Mouse (Mus musculus) erythroblast, adult 5-6 weeks (primary cell): ENCODE measurements around the gene Zfp872. TPM values are rescaled to one million over a fixed set of nuclear protein-coding genes. Genes with fewer than 3 reads are reported as not detected.
"Not testable (repeated sequence)": the region's sequence is repeated elsewhere in the genome, so short reads cannot be mapped to it uniquely, and the experiment has no call there.

Source experiments
- ATAC-seq: replicated peaks from 2 replicates; pipeline ENCODE4 v1.8.0; 2016; ENCODE audit warnings: moderate number of reproducible peaks, mild to moderate bottlenecking, moderate TSS enrichment, inconsistent platforms; ENCODE audit not compliant: poor library complexity, low FRiP score, severe bottlenecking
- total RNA-seq, 2 experiments: library from RNA; stranded (forward) in 1 of 2; stranded (reverse) in 1 of 2; fragments of 150-400 nt in 1 of 2; fragments of 200-764, 138-1000 nt in 1 of 2; gene quantifications; 2 replicates each; pipeline versions ENCODE4 v1.2.3 to v1.2.4; 2015 to 2017; ENCODE audit warnings: low replicate concordance in 2 of 2

The Zfp872 gene
- not detected in 2 replicates for total RNA-seq (2015; ENCODE audit: low replicate concordance)
- not detected in 2 replicates for total RNA-seq (2017; ENCODE audit: low replicate concordance)

GRCm38 (mm10) chr9:22188025-22188611 is at the start of gene Zfp872:
TSS of gene Zfp872 (plus strand) at chr9:22188090.
- ATAC-seq, result no peak

GRCm38 (mm10) chr9:22138480-22138879 is 49.4 kb upstream of the Zfp872 start:
- peak; percentile 54; the same call in 1 of the 2 replicates for ATAC-seq

- no peak for ATAC-seq
Observed at GRCm38 (mm10) chr9:22139746-22140145, 48.1 kb upstream of the Zfp872 start.

DNA sequence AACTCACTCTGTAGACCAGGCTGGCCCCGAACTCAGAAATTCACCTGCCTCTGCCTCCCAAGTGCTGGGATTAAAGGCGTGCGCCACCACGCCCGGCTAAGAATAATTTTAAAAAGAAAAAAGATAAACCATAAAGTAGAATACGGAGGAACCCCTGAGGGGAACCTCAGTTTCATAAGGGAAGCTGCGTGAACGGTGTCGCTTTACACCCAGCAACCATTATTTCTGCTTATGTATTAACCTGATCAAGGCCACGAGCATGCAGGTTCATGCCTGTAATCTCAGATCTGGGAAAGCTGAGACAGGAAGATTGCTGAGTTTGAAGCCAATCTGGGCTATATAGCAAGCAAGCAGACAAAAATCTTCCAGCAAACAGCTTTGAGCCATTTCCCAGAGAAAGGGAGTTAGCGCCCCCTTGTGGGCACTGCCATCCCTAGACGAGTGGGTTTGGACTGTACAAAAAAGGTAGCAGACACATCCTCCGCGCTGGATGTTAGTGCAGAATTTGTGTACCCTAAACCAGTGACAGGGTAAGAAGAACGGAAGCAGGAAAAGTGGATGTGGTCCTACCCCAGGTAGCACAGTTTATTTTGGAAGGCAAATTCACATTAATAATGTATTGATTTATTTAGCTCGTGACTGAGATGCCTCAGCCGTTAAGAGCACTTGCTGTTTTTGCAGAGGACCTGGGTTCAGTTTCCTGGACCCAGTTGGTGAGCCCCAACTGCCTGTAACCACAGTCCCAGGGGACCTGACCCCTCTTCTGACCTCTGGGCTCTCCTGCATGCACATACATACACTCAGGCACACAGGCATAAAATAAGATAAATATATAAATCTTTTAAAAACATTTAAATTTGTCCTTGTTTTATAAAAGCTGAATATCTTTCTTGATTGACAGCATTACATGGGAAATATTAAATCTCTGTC is 44.5 kb upstream of the Zfp872 start:
- peak; percentile 81 for ATAC-seq

GRCm38 (mm10) chr9:22144304-22144965 is 43.5 kb upstream of the Zfp872 start:
- no peak for ATAC-seq

DNA sequence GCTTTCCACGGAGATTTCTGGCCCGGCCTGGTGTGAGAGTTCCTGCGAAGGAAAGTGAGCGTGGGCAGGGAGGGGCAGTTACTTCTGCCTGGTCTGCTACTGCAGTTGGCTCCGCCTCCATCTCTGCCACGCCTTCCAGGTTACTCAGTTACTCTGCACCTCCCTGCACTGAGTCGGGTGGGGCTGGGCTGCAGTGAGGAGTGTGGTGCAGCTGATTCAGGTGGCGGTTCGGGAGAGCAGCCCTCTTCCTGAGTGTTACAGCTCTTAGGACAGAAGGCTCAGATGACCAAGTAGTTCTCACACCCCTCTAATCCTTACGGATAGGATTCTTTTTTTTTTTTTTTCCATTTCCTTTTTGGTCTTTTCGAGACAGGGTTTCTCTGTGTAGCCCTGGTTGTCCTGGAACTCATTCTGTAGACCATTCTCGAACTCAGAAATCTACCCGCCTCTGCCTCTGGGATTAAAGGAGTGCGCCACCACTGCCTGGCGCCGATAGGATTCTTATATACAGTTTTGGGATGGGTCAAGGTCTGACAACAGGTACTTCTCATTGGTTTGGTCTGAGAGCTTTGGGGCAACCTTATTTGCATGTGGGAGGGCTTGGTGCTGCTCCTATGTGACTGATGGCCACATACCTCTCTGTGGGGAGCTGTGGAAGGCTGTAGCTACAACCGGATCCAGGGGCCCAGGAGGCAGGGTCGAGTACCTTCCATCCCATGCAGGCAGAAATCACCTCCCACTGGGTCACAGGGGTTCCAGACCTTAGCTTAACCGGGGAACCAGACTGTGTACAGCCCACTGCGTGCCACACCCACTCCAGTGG is 38.3 kb upstream of the Zfp872 start:
- ATAC-seq, result peak; percentile 86

- ATAC-seq, result not testable (repeated sequence)
Observed at GRCm38 (mm10) chr9:22150249-22150693, 37.6 kb upstream of the Zfp872 start.

GRCm38 (mm10) chr9:22150946-22151345 is 36.9 kb upstream of the Zfp872 start:
- no peak for ATAC-seq

GRCm38 (mm10) chr9:22153810-22154209 is 34.1 kb upstream of the Zfp872 start:
- no peak for ATAC-seq

DNA sequence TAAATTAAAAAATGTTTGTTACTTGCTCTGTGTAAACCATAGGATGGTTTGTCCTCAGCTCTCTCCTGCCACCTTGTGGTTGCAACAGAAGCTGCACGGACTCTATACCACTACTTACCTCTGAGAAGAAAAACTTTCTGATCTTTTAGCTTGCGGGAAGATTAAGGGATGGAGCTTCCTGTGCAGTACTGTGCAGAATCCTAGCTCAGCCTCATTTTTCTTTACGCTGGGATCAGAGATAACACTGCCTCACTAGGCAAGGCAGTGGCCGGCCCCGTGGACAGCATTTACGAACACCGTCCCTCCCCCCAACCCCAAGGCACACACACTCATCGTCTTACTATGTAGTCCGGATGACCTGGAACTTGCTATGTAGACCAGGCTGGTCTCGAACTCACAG is 32.3 kb upstream of the Zfp872 start:
- ATAC-seq, result peak; percentile 59

- ATAC-seq, result peak; percentile 98
Observed at GRCm38 (mm10) chr9:22156497-22157245, 31.2 kb upstream of the Zfp872 start, which contains the start of gene Pigyl. TSS of gene Pigyl (plus strand) at chr9:22156846.

DNA sequence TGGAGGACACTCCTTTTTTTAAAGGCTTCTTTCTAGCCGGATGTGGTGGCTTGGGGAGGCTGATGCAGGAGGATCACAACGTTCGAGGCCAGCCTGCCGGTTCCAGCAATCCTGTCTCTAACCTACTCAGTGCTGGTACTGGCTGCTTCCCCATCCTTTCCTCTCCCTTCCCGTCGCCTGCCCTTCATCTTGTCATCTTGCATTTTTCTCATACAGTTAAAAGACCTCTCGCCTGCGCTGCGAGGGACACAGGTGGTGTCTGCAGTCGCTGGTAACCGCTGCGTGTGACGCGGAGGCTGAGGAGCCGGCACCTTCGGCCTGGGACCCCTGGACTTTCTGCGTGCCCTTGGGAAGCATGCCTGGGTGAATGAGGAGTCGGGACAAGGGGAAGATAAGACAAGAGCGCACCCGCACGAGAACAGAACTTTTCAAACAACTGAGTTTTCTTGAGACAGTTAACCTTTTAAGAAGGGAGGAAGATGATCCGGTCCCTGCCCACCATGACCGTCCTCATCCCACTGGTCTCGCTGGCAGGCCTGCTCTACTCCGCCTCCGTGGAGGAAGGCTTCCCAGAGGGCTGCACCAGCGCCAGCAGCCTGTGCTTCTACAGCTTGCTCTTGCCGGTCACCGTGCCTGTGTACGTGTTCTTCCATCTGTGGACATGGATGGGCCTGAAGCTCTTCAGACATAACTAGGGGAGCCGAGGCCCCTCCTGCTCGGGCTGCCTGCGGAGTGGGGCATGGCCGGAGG is 30.2 kb upstream of the Zfp872 start:
- no peak for ATAC-seq

DNA sequence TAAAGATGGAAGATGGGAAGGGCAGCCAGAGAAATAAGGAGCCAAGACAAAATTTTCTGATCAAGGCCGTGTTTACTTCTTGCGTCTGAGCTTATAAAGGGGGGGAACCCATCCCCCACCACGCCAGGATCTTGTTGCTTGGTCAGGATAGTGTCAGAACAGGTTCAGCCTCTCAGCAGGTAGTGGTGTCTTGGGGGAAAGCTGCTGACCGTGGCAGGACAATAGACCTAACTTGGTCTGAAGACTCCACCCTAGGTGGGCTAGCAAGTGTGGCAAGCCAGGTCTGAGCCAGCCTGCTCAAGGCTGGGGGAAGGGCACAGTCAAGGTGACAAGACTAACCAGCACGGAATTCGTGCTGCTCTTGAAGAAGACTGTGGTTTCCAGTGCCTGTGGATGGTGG is 26.6 kb upstream of the Zfp872 start:
- no peak for ATAC-seq

GRCm38 (mm10) chr9:22162305-22162704 is 25.6 kb upstream of the Zfp872 start:
- ATAC-seq, result no peak

GRCm38 (mm10) chr9:22162912-22163311 is 25.0 kb upstream of the Zfp872 start:
- ATAC-seq, result no peak

- ATAC-seq, result no peak; the same call in 1 of the 2 replicates
Observed at GRCm38 (mm10) chr9:22164711-22165668, 22.9 kb upstream of the Zfp872 start.

DNA sequence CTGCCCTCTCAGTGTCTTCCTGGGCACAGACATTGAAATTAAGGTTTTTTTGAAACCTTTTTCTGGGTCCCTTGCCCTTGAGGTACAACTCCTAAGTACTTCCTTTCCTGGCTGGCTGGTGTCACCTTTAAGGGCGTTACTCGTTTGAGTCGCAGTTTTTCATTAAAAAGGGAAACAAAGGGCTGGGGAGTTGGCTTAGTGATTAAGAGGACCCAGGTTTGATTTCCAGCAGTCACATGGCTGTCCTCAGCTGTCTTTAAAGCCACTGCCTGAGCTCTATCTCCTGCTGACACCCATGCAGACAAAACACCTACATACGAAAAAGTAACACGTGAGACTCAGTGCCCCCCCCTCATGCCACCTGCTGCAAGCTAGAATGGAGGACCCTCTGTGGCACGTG is 21.9 kb upstream of the Zfp872 start:
- no peak for ATAC-seq
